Mouse (Mus musculus) olfactory bulb, adult 2 months (tissue): Measurements from ENCODE around the gene Gimap3. TPM values are rescaled to one million over a fixed set of nuclear protein-coding genes. Genes with fewer than 3 reads are reported as not detected.

Experiments used
- H3K27ac ChIP-seq: fragments of 200-500 bp; 2 replicates; pipeline ENCODE4 v1.5.1; 2012; ENCODE audit warnings: low read depth, low read length; ENCODE audit not compliant: insufficient read depth
- H3K4me1 ChIP-seq: fragments of 200-500 bp; 2 replicates; pipeline ENCODE4 v1.6.1; 2012; ENCODE audit warnings: low read length; ENCODE audit not compliant: control insufficient read depth, insufficient read depth
- H3K4me3 ChIP-seq: fragments of 200-500 bp; 2 replicates; pipeline ENCODE4 v1.5.1; 2012; ENCODE audit warnings: mild to moderate bottlenecking, low read depth, low read length, moderate library complexity; ENCODE audit not compliant: insufficient read depth
- CTCF ChIP-seq: fragments of 200-500 bp; IDR thresholded peaks from 2 replicates; pipeline ENCODE4 v1.5.1; 2012; ENCODE audit warnings: low read depth, mild to moderate bottlenecking, low read length, moderate library complexity; ENCODE audit not compliant: insufficient read depth
- POLR2A ChIP-seq: fragments of 200-500 bp; IDR thresholded peaks from 2 replicates; pipeline ENCODE4 v1.6.1; 2012; ENCODE audit warnings: mild to moderate bottlenecking, low read depth, low read length, moderate library complexity; ENCODE audit not compliant: insufficient read depth
- WGBS: fragments of 180-500 bp; shearing (Covaris S2); methylation state at CpG from one replicate; pipeline ENCODE4 v1.1.7; 2018; 5-methylcytosine and 5-hydroxymethylcytosine counted together
- polyA plus RNA-seq: library from polyadenylated mRNA; stranded (reverse); fragments of >200 nt; gene quantifications from 2 replicates; pipeline ENCODE4 v1.2.4, GENCODE M21; 2012; ENCODE audit warnings: low replicate concordance; ENCODE audit not compliant: missing spikeins, insufficient read depth, insufficient read length

Gene Gimap3
- polyA plus RNA-seq, 1 experiment = not detected

DNA sequence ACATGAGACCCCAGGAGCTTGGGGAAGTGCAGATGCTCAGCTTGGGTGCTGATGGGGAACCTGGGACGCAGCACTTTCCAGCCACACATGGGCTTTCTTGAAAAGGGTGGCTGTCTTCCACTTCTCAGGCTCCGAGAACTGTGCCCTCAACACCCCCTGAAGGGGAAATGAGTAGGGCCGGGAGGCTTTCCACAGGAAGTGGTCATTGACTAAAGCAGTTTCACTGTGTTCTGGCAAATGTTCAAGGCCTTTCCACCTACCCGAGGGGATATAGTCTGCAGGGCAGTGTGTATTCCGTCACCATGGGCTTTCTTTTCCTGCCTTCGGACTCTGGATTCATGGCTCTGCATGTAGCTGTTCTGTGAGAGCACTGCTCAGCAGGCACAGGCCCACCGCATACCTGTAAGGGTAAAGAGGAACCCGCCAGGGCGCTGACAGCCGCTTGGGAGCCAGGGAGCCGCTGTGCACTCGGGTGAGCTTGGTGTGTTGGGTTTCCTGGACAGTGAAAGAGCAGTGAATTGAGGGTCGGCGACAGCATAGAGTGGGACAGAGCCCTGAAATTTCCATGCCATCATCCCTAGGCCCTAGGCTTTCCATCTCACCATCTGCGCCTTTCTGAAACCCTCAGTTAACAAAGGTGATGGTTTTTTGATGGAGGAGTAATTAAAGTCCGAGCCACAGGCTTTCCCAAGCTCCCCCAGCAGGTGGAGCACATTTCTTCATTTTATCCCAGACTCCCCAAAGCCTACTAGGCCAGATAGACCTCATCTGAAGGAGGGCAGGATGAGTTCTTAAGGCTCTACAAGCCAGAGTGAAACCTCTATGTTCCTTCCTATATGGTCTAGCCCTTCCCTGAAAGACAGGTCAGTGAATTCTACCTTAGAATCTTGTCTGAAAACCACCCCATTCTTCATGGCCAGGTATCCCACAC lies 24.4 kb downstream of the Gimap3 start, which contains the start of gene Gimap5:
Gimap5 (plus strand) TSS at position 239 of the 931 bp plus-strand sequence.
- H3K4me3 ChIP-seq = no peak within 1 kb of the TSS; the same call in 1 of the 2 replicates
- 57% methylated on average over 16 of the region's 16 CpGs for WGBS

DNA sequence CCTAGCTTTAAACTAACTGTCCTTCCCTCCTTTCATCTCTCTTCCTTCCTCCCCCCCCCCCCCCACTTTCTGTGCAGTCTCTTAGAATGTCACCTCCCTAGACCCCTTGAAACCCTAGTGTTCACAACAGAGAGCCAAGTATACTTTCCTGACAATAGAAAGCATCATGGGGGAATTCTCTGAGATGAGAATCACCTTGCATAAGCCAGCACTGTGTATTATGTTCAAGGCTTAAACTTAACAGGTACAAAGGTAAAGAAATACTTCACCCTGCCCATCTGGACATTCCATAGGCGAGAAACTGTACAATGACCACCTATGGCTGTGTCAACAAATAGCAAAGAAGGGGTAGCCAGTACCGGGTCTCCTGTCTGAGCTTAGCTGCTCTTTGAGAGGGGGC lies 25.2 kb downstream of the Gimap3 start:
- peaks cover 25% of the 10 kb centered on the region for H3K4me1 ChIP-seq
- WGBS = 69% methylated on average over 2 of the region's 2 CpGs
- H3K4me3 ChIP-seq = no peak overlapping the region
- 0 out of 2 replicates have a peak overlapping the region, but pooled peaks have one; percentile 12 for H3K27ac ChIP-seq
- TF ChIP-seq CTCF (no peak), POLR2A (no peak)

More for the DNA sequence above, 24.4 kb downstream of the Gimap3 start, which contains the start of gene Gimap5:
- H3K4me1 ChIP-seq = peaks cover 25% of the 10 kb centered on the region
- peak within 1 kb of the TSS; percentile 12; the same call in 1 of the 2 replicates for H3K27ac ChIP-seq
- TF ChIP-seq POLR2A = no peak
- no peak for TF ChIP-seq CTCF

DNA sequence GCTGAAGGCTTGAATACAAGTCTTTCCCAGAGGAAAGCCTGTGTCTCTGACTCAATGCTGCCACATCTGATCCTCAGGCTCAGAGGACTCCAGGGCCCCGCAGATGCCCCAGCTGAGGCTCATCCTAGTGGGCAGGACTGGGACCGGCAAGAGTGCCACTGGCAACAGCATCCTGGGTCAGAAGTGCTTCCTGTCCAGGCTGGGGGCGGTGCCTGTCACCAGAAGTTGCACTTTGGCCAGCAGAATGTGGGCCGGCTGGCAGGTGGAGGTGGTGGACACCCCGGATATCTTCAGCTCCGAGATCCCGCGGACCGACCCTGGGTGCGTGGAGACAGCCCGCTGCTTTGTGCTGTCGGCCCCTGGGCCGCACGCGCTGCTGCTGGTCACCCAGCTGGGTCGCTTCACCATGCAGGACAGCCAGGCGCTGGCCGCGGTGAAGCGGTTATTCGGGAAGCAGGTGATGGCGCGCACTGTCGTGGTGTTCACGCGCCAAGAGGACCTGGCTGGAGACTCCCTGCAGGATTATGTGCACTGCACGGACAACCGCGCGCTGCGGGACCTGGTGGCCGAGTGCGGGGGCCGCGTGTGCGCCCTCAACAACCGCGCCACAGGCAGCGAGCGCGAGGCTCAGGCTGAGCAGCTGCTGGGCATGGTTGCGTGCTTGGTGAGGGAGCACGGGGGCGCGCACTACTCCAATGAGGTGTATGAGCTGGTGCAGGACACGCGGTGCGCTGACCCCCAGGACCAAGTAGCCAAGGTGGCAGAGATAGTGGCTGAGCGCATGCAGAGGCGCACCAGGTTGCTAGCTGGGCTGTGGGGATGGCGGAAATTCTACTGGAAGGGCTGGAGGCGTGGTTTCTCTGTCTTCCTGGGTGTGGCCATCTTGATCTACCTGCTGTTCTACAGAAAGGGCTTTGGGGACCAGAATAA lies 28.0 kb downstream of the Gimap3 start:
- H3K4me1 ChIP-seq = peaks cover 25% of the 10 kb centered on the region
- no peak overlapping the region for H3K27ac ChIP-seq
- TF ChIP-seq POLR2A = 0 out of 2 replicates have a peak, but pooled peaks have one; percentile 15
- TF ChIP-seq CTCF = no peak
- WGBS = 7% methylated on average over 52 of the region's 52 CpGs
- H3K4me3 ChIP-seq = peak overlapping the region; percentile 47

DNA sequence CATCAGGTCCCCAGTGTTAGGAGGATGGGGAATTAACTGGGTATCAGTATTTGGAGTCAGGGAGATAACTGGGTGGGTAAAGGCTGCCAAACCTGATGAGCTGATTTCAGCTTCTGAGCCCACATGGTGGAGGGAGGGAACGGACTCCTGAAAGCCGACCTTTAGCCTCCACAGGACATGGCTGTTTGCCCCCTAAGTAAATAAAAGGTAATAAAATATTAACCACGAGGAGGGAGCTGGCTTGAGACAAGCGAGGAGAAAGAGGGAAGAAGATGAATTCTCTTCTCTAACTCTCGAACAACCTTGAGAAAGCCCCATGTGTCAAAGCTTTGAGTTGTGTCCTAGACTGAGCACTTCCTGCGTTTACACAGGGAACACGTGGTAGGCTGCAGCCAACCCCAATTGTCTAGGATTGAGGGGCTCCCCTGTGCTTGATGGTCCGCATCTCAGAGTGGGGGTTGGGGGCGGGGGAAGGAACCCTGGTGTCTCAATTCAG lies 28.9 kb downstream of the Gimap3 start:
- Histone ChIP-seq H3K27ac (no peak overlapping the region), H3K4me3 (no peak overlapping the region), H3K4me1 (peaks cover 25% of the 10 kb centered on the region)
- 38% methylated on average over 9 of the region's 9 CpGs for WGBS
- TF ChIP-seq CTCF (no peak), POLR2A (no peak)

DNA sequence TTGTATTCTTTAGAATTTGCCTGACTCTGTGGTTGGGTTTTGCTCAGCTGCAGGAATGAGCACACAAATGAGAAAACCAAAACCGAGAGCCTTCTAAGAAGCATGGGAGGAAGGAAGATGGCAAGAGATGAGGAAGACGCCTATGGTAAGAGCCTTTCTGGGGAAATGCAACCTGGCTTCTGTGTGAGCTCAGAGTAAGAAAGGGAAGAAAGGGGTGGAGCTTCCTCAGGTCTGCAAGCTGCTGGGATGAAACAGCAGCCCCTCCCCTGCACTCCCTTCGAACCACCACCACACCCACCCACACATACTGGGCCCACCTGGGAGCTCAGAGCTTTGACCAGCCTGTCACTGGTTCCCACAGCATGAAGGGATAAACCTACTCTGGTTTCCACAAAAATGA lies 29.4 kb downstream of the Gimap3 start:
- Histone ChIP-seq H3K27ac (no peak overlapping the region), H3K4me1 (peaks cover 24% of the 10 kb centered on the region), H3K4me3 (no peak overlapping the region)
- TF ChIP-seq POLR2A (no peak), CTCF (no peak)
- WGBS = 35% methylated on average over 3 of the region's 3 CpGs

DNA sequence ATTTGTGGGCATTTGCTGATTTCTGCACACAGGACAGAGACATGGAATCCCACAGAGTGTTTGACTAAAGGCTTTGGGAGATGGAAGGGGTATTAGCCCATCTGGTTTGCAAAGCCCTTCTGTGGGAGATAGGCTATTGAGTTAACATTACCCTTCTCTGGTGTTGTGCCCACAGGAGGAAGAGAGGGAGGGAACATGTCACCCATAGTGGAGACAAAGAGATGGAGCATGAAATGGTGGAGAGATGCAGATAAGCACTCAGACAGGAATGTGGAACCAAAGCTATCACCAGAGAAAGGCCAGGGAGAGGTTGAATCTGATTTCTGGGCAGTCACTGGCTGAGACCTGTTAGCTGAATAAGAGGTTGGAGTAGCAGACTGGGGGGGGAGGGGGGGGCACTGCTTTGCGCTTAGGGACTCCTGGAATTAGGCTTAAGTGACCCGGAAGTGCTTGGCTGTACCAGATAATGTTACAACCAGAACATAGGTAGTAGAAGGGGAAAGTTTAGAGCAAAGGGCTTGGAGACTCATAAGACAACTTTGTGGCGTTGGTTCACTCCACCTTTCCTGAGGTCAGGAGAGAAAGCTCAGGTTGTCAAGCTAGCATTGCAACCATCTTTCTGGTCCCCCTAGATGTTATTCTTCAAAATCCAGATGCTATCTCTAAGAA lies 30.0 kb downstream of the Gimap3 start:
- Histone ChIP-seq H3K4me1 (peaks cover 17% of the 10 kb centered on the region), H3K4me3 (no peak overlapping the region), H3K27ac (no peak overlapping the region)
- WGBS = 82% methylated on average over 3 of the region's 3 CpGs
- TF ChIP-seq CTCF (no peak), POLR2A (no peak)

DNA sequence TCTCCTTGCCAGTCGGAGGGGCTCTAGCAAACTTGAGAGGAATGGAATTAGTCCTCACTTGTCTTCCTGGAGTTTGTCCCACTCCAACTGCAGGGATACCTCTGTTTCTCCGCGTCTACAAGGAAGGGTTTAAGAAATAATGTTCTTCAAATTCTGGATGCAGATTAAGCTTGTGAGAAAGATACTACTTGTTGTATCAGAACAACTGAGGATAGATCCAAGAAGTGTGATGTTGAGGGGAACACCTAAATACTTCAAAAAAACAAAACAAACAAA lies 30.9 kb downstream of the Gimap3 start:
- TF ChIP-seq POLR2A = no peak
- no peak for TF ChIP-seq CTCF
- 87% methylated on average over 3 of the region's 3 CpGs for WGBS
- Histone ChIP-seq H3K4me3 (no peak overlapping the region), H3K27ac (0 out of 2 replicates have a peak overlapping the region, but pooled peaks have one; percentile 48), H3K4me1 (peaks cover 15% of the 10 kb centered on the region)
